Mouse (Mus musculus) heart, postnatal 0 days (tissue): ENCODE results near the gene Olfr1392.
A peak's percentile ranks its signal among the peaks of the same experiment; 100 is the strongest.

Source experiments
- CTCF ChIP-seq: IDR thresholded peaks from 2 replicates; pipeline ENCODE4 v1.5.1; 2016; ENCODE audit warnings: antibody characterized with exemption, control low read depth, low read depth
- EP300 ChIP-seq: IDR thresholded peaks from 2 replicates; pipeline ENCODE4 v1.6.1; 2016; ENCODE audit warnings: antibody characterized with exemption, low read depth

DNA sequence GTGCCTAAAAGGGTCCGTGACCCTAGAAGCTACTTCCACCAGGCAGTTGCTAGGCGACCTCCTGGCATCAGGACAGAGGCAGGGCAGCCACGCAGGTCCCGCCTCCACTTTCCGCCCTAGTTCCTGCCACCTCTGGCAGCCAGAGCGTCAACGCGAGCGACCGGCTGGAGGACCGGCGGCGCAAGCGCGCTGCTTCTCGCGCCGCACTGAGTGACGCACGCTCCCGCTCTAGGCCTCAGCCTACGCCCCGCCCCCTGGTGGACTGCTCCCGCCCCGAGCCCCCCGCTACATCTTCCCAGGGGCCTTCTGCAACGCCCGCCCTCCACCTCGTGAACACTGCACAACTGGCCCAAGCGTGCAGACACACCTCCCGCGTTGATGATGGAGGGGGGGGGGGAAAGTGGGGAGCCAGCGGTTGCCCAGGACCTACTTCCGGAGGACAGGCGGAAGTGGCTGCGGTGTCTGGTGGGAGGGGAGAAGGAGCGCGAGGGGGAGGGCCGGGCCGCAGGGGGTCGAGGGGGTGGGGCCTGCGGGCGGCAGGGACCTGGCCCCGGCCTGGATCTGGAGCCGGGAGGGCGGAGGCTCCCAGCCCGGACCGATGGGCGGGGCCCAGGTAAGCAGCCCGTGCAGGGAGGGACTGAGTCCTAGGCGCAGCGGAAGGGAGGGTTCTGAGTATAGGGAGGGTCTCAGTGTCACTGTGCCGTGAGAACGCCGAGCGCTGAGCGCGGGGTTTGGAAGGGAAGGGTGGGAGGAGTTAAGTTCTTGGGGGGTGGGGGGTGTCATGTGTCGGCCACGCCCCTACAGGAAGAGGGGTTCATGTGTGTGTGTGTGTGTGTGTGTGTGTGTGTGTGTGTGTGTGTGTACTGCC is 41.1 kb upstream of the Olfr1392 start, which contains the start of gene Mgat1:
- peak; percentile 28; the same call in 1 of the 2 replicates for TF ChIP-seq CTCF
- TF ChIP-seq EP300 = 0 out of 2 replicates have a peak, but pooled peaks have one; percentile 13
